Mouse (Mus musculus): Measurements from ENCODE around the gene Syne4. TPM values are rescaled to one million over a fixed set of nuclear protein-coding genes. Genes with fewer than 3 reads are reported as not detected.

The Syne4 gene
- polyA plus RNA-seq, 1 experiment from 2014 or later, result 12.7 TPM

GRCm38 (mm10) chr7:30331887-30332286 is 17.3 kb downstream of the Syne4 start:
- H3K27ac ChIP-seq (ENCODE audit: low read depth, low read length), result peak overlapping the region; percentile 40; the same call in 1 of the 2 replicates
- peak; percentile 94 for ATAC-seq (ENCODE audit: low read depth)

GRCm38 (mm10) chr7:30332622-30333259 is 18.1 kb downstream of the Syne4 start:
- Histone ChIP-seq H3K4me2 (ENCODE audit: low read depth, low read length) (peak overlapping the region; percentile 27; the same call in 1 of the 2 replicates), H3K27ac (ENCODE audit: low read depth, low read length) (no peak overlapping the region), H3K36me3 (ENCODE audit: control insufficient read depth, insufficient read depth, low read length) (no peaks in the 10 kb centered on the region), H3K9ac (replicated peaks; ENCODE audit: low read depth, low read length) (no peak overlapping the region), H3K4me3 (ENCODE audit: low read depth, low read length) (no peak overlapping the region), H3K9me3 (ENCODE audit: control insufficient read depth, low read length) (no peaks in the 10 kb centered on the region), H3K4me1 (ENCODE audit: control insufficient read depth, insufficient read depth, low read length) (0 out of 2 replicates have a peak, but pooled peaks cover 2% of the 10 kb centered on the region), H3K27me3 (ENCODE audit: control insufficient read depth, insufficient read depth, low read length) (peaks cover 6% of the 10 kb centered on the region; the same call in 1 of the 2 replicates)
- ATAC-seq (ENCODE audit: low read depth), result no peak
- WGBS, result 63% methylated on average over 18 of the region's 18 CpGs

More at GRCm38 (mm10) chr7:30331887-30332286, 17.3 kb downstream of the Syne4 start:
- Histone ChIP-seq H3K4me3 (ENCODE audit: low read depth, low read length) (peak overlapping the region; percentile 16; the same call in 1 of the 2 replicates), H3K9ac (replicated peaks; ENCODE audit: low read depth, low read length) (peak overlapping the region; percentile 32; the same call in 1 of the 2 replicates), H3K4me1 (ENCODE audit: control insufficient read depth, insufficient read depth, low read length) (0 out of 2 replicates have a peak, but pooled peaks cover 2% of the 10 kb centered on the region), H3K27me3 (ENCODE audit: control insufficient read depth, insufficient read depth, low read length) (peaks cover 6% of the 10 kb centered on the region; the same call in 1 of the 2 replicates), H3K9me3 (ENCODE audit: control insufficient read depth, low read length) (no peaks in the 10 kb centered on the region), H3K4me2 (ENCODE audit: low read depth, low read length) (peak overlapping the region; percentile 27), H3K36me3 (ENCODE audit: control insufficient read depth, insufficient read depth, low read length) (no peaks in the 10 kb centered on the region)
- WGBS, result 2% methylated on average over 13 of the region's 13 CpGs

DNA sequence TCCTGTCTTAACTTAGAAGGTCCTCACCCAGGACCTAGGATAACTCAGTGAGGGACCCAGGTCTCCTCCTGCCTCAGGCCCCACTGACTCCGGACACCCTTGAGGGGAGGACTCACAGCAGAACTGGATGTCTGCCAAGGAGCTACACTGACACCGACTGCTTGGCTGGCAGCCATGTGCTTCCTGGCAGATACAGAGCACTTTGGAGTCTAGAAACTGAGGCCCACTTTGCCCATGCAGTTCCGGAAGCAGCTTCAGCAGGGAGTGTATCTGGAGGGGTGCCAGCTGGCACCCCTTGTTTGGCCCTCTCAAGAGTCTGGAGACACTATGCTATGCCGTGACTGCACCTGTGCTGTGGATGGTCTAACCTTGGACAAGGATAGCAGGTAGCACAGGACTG is 18.8 kb downstream of the Syne4 start:
- peak; percentile 56; the same call in 1 of the 2 replicates for ATAC-seq (ENCODE audit: low read depth)
- peaks cover 6% of the 10 kb centered on the region; the same call in 1 of the 2 replicates for H3K27me3 ChIP-seq (ENCODE audit: control insufficient read depth, insufficient read depth, low read length)
- no peaks in the 10 kb centered on the region for H3K36me3 ChIP-seq (ENCODE audit: control insufficient read depth, insufficient read depth, low read length)
- no peak overlapping the region for H3K9ac ChIP-seq (replicated peaks; ENCODE audit: low read depth, low read length)
- no peak overlapping the region for H3K4me3 ChIP-seq (ENCODE audit: low read depth, low read length)
- H3K9me3 ChIP-seq (ENCODE audit: control insufficient read depth, low read length), result no peaks in the 10 kb centered on the region
- H3K27ac ChIP-seq (ENCODE audit: low read depth, low read length), result no peak overlapping the region
- no peak overlapping the region for H3K4me2 ChIP-seq (ENCODE audit: low read depth, low read length)
- WGBS, result 30% methylated on average over 4 of the region's 4 CpGs
- 0 out of 2 replicates have a peak, but pooled peaks cover 2% of the 10 kb centered on the region for H3K4me1 ChIP-seq (ENCODE audit: control insufficient read depth, insufficient read depth, low read length)

GRCm38 (mm10) chr7:30334563-30334962 is 20.0 kb downstream of the Syne4 start:
- Histone ChIP-seq H3K9me3 (ENCODE audit: control insufficient read depth, low read length) (no peaks in the 10 kb centered on the region), H3K4me1 (ENCODE audit: control insufficient read depth, insufficient read depth, low read length) (0 out of 2 replicates have a peak, but pooled peaks cover 2% of the 10 kb centered on the region), H3K36me3 (ENCODE audit: control insufficient read depth, insufficient read depth, low read length) (no peaks in the 10 kb centered on the region), H3K4me3 (ENCODE audit: low read depth, low read length) (no peak overlapping the region), H3K27ac (ENCODE audit: low read depth, low read length) (no peak overlapping the region), H3K4me2 (ENCODE audit: low read depth, low read length) (no peak overlapping the region), H3K9ac (replicated peaks; ENCODE audit: low read depth, low read length) (no peak overlapping the region), H3K27me3 (ENCODE audit: control insufficient read depth, insufficient read depth, low read length) (peaks cover 6% of the 10 kb centered on the region; the same call in 1 of the 2 replicates)
- WGBS, result 69% methylated on average over 5 of the region's 5 CpGs
- no peak for ATAC-seq (ENCODE audit: low read depth)

- Histone ChIP-seq H3K27ac (ENCODE audit: low read depth, low read length) (no peak overlapping the region), H3K9ac (replicated peaks; ENCODE audit: low read depth, low read length) (no peak overlapping the region), H3K36me3 (ENCODE audit: control insufficient read depth, insufficient read depth, low read length) (no peaks in the 10 kb centered on the region), H3K4me2 (ENCODE audit: low read depth, low read length) (no peak overlapping the region), H3K4me3 (ENCODE audit: low read depth, low read length) (no peak overlapping the region), H3K27me3 (ENCODE audit: control insufficient read depth, insufficient read depth, low read length) (peaks cover 6% of the 10 kb centered on the region; the same call in 1 of the 2 replicates), H3K4me1 (ENCODE audit: control insufficient read depth, insufficient read depth, low read length) (0 out of 2 replicates have a peak, but pooled peaks cover 2% of the 10 kb centered on the region), H3K9me3 (ENCODE audit: control insufficient read depth, low read length) (no peaks in the 10 kb centered on the region)
- WGBS, result 71% methylated on average over 6 of the region's 6 CpGs
- ATAC-seq (ENCODE audit: low read depth), result no peak
Measured at GRCm38 (mm10) chr7:30335688-30336087, 21.1 kb downstream of the Syne4 start.

- H3K27me3 ChIP-seq (ENCODE audit: control insufficient read depth, insufficient read depth, low read length), result peaks cover 6% of the 10 kb centered on the region; the same call in 1 of the 2 replicates
- no peak overlapping the region for H3K9ac ChIP-seq (replicated peaks; ENCODE audit: low read depth, low read length)
- H3K27ac ChIP-seq (ENCODE audit: low read depth, low read length), result no peak overlapping the region
- 0 out of 2 replicates have a peak, but pooled peaks have one; percentile 24 for ATAC-seq (ENCODE audit: low read depth)
- 0 out of 2 replicates have a peak, but pooled peaks cover 2% of the 10 kb centered on the region for H3K4me1 ChIP-seq (ENCODE audit: control insufficient read depth, insufficient read depth, low read length)
- no peaks in the 10 kb centered on the region for H3K36me3 ChIP-seq (ENCODE audit: control insufficient read depth, insufficient read depth, low read length)
- no peak overlapping the region for H3K4me3 ChIP-seq (ENCODE audit: low read depth, low read length)
- H3K4me2 ChIP-seq (ENCODE audit: low read depth, low read length), result no peak overlapping the region
- WGBS, result 2% methylated on average over 9 of the region's 9 CpGs
- H3K9me3 ChIP-seq (ENCODE audit: control insufficient read depth, low read length), result no peaks in the 10 kb centered on the region
Measured at GRCm38 (mm10) chr7:30336384-30336783, 21.8 kb downstream of the Syne4 start.

DNA sequence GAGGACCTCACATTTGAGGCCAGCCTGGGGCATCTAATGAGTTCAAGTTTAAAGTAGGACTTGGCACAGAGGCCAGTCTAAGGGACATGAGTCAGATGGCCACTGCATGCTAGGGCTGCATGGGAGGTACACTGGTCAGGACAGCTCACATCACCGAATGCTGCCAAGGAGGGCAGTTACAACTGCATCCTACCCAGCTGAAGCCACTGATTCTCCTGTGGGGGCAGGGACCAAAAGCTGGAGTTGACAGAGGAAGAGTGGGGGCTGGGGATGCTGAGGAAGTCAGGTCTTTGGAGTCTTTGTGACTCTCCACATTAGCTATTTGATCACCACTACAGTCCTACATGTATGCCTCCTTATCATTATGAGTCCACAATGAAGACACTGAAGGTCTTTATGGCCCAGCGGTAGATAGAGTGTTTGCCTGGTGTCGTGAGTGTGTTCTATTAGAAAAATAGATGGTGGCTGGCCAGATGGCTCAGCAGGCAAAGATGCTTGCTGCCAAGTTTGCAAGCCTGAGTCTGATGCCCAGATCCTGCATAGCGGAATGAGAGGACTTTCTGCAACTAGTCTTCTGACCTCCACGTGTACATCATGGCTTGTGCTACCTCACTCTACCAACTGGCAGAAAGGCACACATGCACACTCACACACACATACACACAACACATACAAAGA is 25.0 kb downstream of the Syne4 start:
- H3K9ac ChIP-seq (replicated peaks; ENCODE audit: low read depth, low read length), result no peak overlapping the region
- no peak overlapping the region for H3K4me3 ChIP-seq (ENCODE audit: low read depth, low read length)
- H3K36me3 ChIP-seq (ENCODE audit: control insufficient read depth, insufficient read depth, low read length), result no peaks in the 10 kb centered on the region
- H3K4me2 ChIP-seq (ENCODE audit: low read depth, low read length), result no peak overlapping the region
- H3K4me1 ChIP-seq (ENCODE audit: control insufficient read depth, insufficient read depth, low read length), result 0 out of 2 replicates have a peak, but pooled peaks cover 2% of the 10 kb centered on the region
- H3K9me3 ChIP-seq (ENCODE audit: control insufficient read depth, low read length), result no peaks in the 10 kb centered on the region
- WGBS, result 66% methylated on average over 5 of the region's 5 CpGs
- ATAC-seq (ENCODE audit: low read depth), result no peak
- peaks cover 6% of the 10 kb centered on the region; the same call in 1 of the 2 replicates for H3K27me3 ChIP-seq (ENCODE audit: control insufficient read depth, insufficient read depth, low read length)
- no peak overlapping the region for H3K27ac ChIP-seq (ENCODE audit: low read depth, low read length)

DNA sequence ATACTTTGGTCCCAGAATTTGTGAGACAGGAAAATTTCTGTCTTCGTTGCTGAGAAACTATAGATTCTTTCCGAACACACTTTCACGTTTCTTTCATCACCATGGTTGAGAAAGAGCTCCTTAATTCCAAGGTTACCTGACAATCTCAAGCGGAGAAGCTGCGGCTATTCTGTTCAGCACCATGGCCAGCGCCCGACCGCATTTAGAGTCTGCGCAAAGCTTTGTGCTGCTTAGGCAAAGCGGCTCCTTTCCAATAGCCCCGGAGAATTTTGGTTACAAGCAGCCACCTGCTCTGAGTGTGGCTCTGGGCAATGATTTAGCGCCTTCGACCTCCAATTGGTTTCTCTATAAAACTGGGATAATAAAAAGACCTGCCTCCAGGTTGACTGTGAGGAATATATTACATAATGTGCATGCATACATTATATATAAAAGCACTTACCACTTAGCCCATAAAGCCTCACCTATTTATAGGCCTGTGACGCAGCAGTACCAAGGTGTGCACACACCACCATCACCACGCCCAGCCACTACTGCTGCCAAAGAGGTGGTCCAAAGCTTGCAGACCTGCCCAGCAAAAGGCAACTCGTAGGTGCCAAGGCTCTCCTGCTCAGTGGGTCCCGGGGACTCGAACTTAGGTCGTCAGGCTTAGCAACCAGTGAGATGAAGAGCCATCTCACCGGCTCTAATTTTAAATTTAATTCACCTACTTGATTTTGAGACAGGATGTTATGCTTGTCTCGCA is 32.2 kb downstream of the Syne4 start:
- 27% methylated on average over 21 of the region's 21 CpGs for WGBS
- Histone ChIP-seq H3K4me3 (ENCODE audit: low read depth, low read length) (no peak overlapping the region), H3K36me3 (ENCODE audit: control insufficient read depth, insufficient read depth, low read length) (no peaks in the 10 kb centered on the region), H3K4me1 (ENCODE audit: control insufficient read depth, insufficient read depth, low read length) (no peaks in the 10 kb centered on the region), H3K27ac (ENCODE audit: low read depth, low read length) (no peak overlapping the region), H3K9me3 (ENCODE audit: control insufficient read depth, low read length) (no peaks in the 10 kb centered on the region), H3K27me3 (ENCODE audit: control insufficient read depth, insufficient read depth, low read length) (0 out of 2 replicates have a peak, but pooled peaks cover 3% of the 10 kb centered on the region), H3K4me2 (ENCODE audit: low read depth, low read length) (no peak overlapping the region), H3K9ac (replicated peaks; ENCODE audit: low read depth, low read length) (no peak overlapping the region)
- ATAC-seq (ENCODE audit: low read depth), result no peak
